Mouse (Mus musculus): ENCODE measurements at regions not wholly inside any gene's neighbourhood (a gene's known extent, or its start where the extent isn't known, plus 50 kb on each side); places are given as distances from the start of the nearest gene placed in this dataset.

- no peak overlapping the region for H3K9ac ChIP-seq (ENCODE audit: low read depth, low read length)
- peak overlapping the region; percentile 30; the same call in 1 of the 2 replicates for H3K27ac ChIP-seq (ENCODE audit: low read depth, low read length)
- DNase-seq (ENCODE audit: low spot score) (peak; percentile 50), ATAC-seq (ENCODE audit: low FRiP score) (peak; percentile 73)
- no peaks in the 10 kb centered on the region for H3K27me3 ChIP-seq (ENCODE audit: control insufficient read depth, insufficient read depth, low read length)
- no peaks in the 10 kb centered on the region for H3K4me1 ChIP-seq (replicated peaks; ENCODE audit: control insufficient read depth, insufficient read depth, low read length)
- 30% methylated on average over 3 of the region's 3 CpGs for WGBS
- H3K4me2 ChIP-seq (replicated peaks; ENCODE audit: low read depth, low read length), result no peak overlapping the region
- H3K36me3 ChIP-seq (ENCODE audit: control insufficient read depth, insufficient read depth, low read length), result no peaks in the 10 kb centered on the region
- H3K4me3 ChIP-seq (ENCODE audit: low read depth, low read length), result no peak overlapping the region
- no peaks in the 10 kb centered on the region for H3K9me3 ChIP-seq (ENCODE audit: control insufficient read depth, low read length)
Measured at GRCm38 (mm10) chr12:26734558-26734897, 265.5 kb downstream of the Cmpk2 start.

GRCm38 (mm10) chr12:26733822-26734557 is 265.0 kb downstream of the Cmpk2 start:
- H3K9me3 ChIP-seq (ENCODE audit: control insufficient read depth, low read length), result no peaks in the 10 kb centered on the region
- no peak overlapping the region for H3K4me2 ChIP-seq (replicated peaks; ENCODE audit: low read depth, low read length)
- no peak overlapping the region for H3K9ac ChIP-seq (ENCODE audit: low read depth, low read length)
- H3K4me1 ChIP-seq (replicated peaks; ENCODE audit: control insufficient read depth, insufficient read depth, low read length), result no peaks in the 10 kb centered on the region
- DNase-seq (ENCODE audit: low spot score) (peak; percentile 71), ATAC-seq (ENCODE audit: low FRiP score) (peak; percentile 78)
- no peak overlapping the region for H3K4me3 ChIP-seq (ENCODE audit: low read depth, low read length)
- H3K27ac ChIP-seq (ENCODE audit: low read depth, low read length), result 0 out of 2 replicates have a peak overlapping the region, but pooled peaks have one; percentile 30
- H3K27me3 ChIP-seq (ENCODE audit: control insufficient read depth, insufficient read depth, low read length), result no peaks in the 10 kb centered on the region
- no peaks in the 10 kb centered on the region for H3K36me3 ChIP-seq (ENCODE audit: control insufficient read depth, insufficient read depth, low read length)
- 33% methylated on average over 4 of the region's 4 CpGs for WGBS

GRCm38 (mm10) chr12:26723399-26723798 is 254.4 kb downstream of the Cmpk2 start:
- Histone ChIP-seq H3K9ac (ENCODE audit: low read depth, low read length) (no peak overlapping the region), H3K4me2 (replicated peaks; ENCODE audit: low read depth, low read length) (no peak overlapping the region), H3K27me3 (ENCODE audit: control insufficient read depth, insufficient read depth, low read length) (no peaks in the 10 kb centered on the region), H3K4me1 (replicated peaks; ENCODE audit: control insufficient read depth, insufficient read depth, low read length) (no peaks in the 10 kb centered on the region), H3K9me3 (ENCODE audit: control insufficient read depth, low read length) (no peaks in the 10 kb centered on the region), H3K4me3 (ENCODE audit: low read depth, low read length) (no peak overlapping the region), H3K36me3 (ENCODE audit: control insufficient read depth, insufficient read depth, low read length) (no peaks in the 10 kb centered on the region), H3K27ac (ENCODE audit: low read depth, low read length) (no peak overlapping the region)
- no peak for DNase-seq (ENCODE audit: low spot score)
- 61% methylated on average over 1 of the region's 1 CpGs for WGBS
- no peak for ATAC-seq (ENCODE audit: low FRiP score)

GRCm38 (mm10) chr12:26698838-26699237 is 229.8 kb downstream of the Cmpk2 start:
- Histone ChIP-seq H3K27ac (ENCODE audit: low read depth, low read length) (no peak overlapping the region), H3K36me3 (ENCODE audit: control insufficient read depth, insufficient read depth, low read length) (no peaks in the 10 kb centered on the region), H3K4me3 (ENCODE audit: low read depth, low read length) (no peak overlapping the region), H3K27me3 (ENCODE audit: control insufficient read depth, insufficient read depth, low read length) (no peaks in the 10 kb centered on the region), H3K4me2 (replicated peaks; ENCODE audit: low read depth, low read length) (no peak overlapping the region), H3K9me3 (ENCODE audit: control insufficient read depth, low read length) (no peaks in the 10 kb centered on the region), H3K4me1 (replicated peaks; ENCODE audit: control insufficient read depth, insufficient read depth, low read length) (no peaks in the 10 kb centered on the region), H3K9ac (ENCODE audit: low read depth, low read length) (no peak overlapping the region)
- WGBS, result 85% methylated on average over 1 of the region's 1 CpGs
- DNase-seq (ENCODE audit: low spot score) (no peak), ATAC-seq (ENCODE audit: low FRiP score) (no peak)

GRCm38 (mm10) chr12:26688048-26688447 is 219.0 kb downstream of the Cmpk2 start:
- Histone ChIP-seq H3K36me3 (ENCODE audit: control insufficient read depth, insufficient read depth, low read length) (no peaks in the 10 kb centered on the region), H3K4me3 (ENCODE audit: low read depth, low read length) (no peak overlapping the region), H3K9me3 (ENCODE audit: control insufficient read depth, low read length) (no peaks in the 10 kb centered on the region), H3K27ac (ENCODE audit: low read depth, low read length) (no peak overlapping the region), H3K27me3 (ENCODE audit: control insufficient read depth, insufficient read depth, low read length) (no peaks in the 10 kb centered on the region), H3K4me1 (replicated peaks; ENCODE audit: control insufficient read depth, insufficient read depth, low read length) (no peaks in the 10 kb centered on the region), H3K9ac (ENCODE audit: low read depth, low read length) (no peak overlapping the region), H3K4me2 (replicated peaks; ENCODE audit: low read depth, low read length) (no peak overlapping the region)
- DNase-seq (ENCODE audit: low spot score) (no peak), ATAC-seq (ENCODE audit: low FRiP score) (no peak)
- WGBS, result 93% methylated on average over 4 of the region's 4 CpGs

GRCm38 (mm10) chr12:26680568-26680947 is 211.6 kb downstream of the Cmpk2 start:
- no peak overlapping the region for H3K4me2 ChIP-seq (replicated peaks; ENCODE audit: low read depth, low read length)
- ATAC-seq (ENCODE audit: low FRiP score) (peak; percentile 14; the same call in 1 of the 2 replicates), DNase-seq (ENCODE audit: low spot score) (peak; percentile 8)
- H3K9ac ChIP-seq (ENCODE audit: low read depth, low read length), result no peak overlapping the region
- no peaks in the 10 kb centered on the region for H3K27me3 ChIP-seq (ENCODE audit: control insufficient read depth, insufficient read depth, low read length)
- 81% methylated on average over 3 of the region's 3 CpGs for WGBS
- H3K4me3 ChIP-seq (ENCODE audit: low read depth, low read length), result no peak overlapping the region
- H3K9me3 ChIP-seq (ENCODE audit: control insufficient read depth, low read length), result no peaks in the 10 kb centered on the region
- H3K36me3 ChIP-seq (ENCODE audit: control insufficient read depth, insufficient read depth, low read length), result no peaks in the 10 kb centered on the region
- H3K27ac ChIP-seq (ENCODE audit: low read depth, low read length), result peak overlapping the region; percentile 81
- no peaks in the 10 kb centered on the region for H3K4me1 ChIP-seq (replicated peaks; ENCODE audit: control insufficient read depth, insufficient read depth, low read length)

GRCm38 (mm10) chr12:26679887-26680567 is 211.0 kb downstream of the Cmpk2 start:
- DNase-seq (ENCODE audit: low spot score) (peak; percentile 21), ATAC-seq (ENCODE audit: low FRiP score) (peak; percentile 53; the same call in 1 of the 2 replicates)
- Histone ChIP-seq H3K27me3 (ENCODE audit: control insufficient read depth, insufficient read depth, low read length) (no peaks in the 10 kb centered on the region), H3K4me3 (ENCODE audit: low read depth, low read length) (no peak overlapping the region), H3K4me2 (replicated peaks; ENCODE audit: low read depth, low read length) (no peak overlapping the region), H3K36me3 (ENCODE audit: control insufficient read depth, insufficient read depth, low read length) (no peaks in the 10 kb centered on the region), H3K9me3 (ENCODE audit: control insufficient read depth, low read length) (no peaks in the 10 kb centered on the region), H3K4me1 (replicated peaks; ENCODE audit: control insufficient read depth, insufficient read depth, low read length) (no peaks in the 10 kb centered on the region), H3K27ac (ENCODE audit: low read depth, low read length) (peak overlapping the region; percentile 81), H3K9ac (ENCODE audit: low read depth, low read length) (no peak overlapping the region)
- 55% methylated on average over 9 of the region's 9 CpGs for WGBS

- Histone ChIP-seq H3K4me2 (replicated peaks; ENCODE audit: low read depth, low read length) (no peak overlapping the region), H3K9me3 (ENCODE audit: control insufficient read depth, low read length) (no peaks in the 10 kb centered on the region), H3K4me3 (ENCODE audit: low read depth, low read length) (no peak overlapping the region), H3K27me3 (ENCODE audit: control insufficient read depth, insufficient read depth, low read length) (no peaks in the 10 kb centered on the region), H3K9ac (ENCODE audit: low read depth, low read length) (no peak overlapping the region), H3K27ac (ENCODE audit: low read depth, low read length) (no peak overlapping the region), H3K36me3 (ENCODE audit: control insufficient read depth, insufficient read depth, low read length) (no peaks in the 10 kb centered on the region), H3K4me1 (replicated peaks; ENCODE audit: control insufficient read depth, insufficient read depth, low read length) (no peaks in the 10 kb centered on the region)
- WGBS, result 88% methylated on average over 4 of the region's 4 CpGs
- no peak for DNase-seq (ENCODE audit: low spot score)
- no peak for ATAC-seq (ENCODE audit: low FRiP score)
Measured at GRCm38 (mm10) chr12:26665466-26665865, 196.5 kb downstream of the Cmpk2 start.

GRCm38 (mm10) chr12:26654251-26654650 is 185.2 kb downstream of the Cmpk2 start:
- ATAC-seq (ENCODE audit: low FRiP score) (no peak), DNase-seq (ENCODE audit: low spot score) (no peak)
- Histone ChIP-seq H3K9me3 (ENCODE audit: control insufficient read depth, low read length) (no peaks in the 10 kb centered on the region), H3K4me2 (replicated peaks; ENCODE audit: low read depth, low read length) (no peak overlapping the region), H3K27ac (ENCODE audit: low read depth, low read length) (no peak overlapping the region), H3K9ac (ENCODE audit: low read depth, low read length) (no peak overlapping the region), H3K27me3 (ENCODE audit: control insufficient read depth, insufficient read depth, low read length) (no peaks in the 10 kb centered on the region), H3K36me3 (ENCODE audit: control insufficient read depth, insufficient read depth, low read length) (no peaks in the 10 kb centered on the region), H3K4me3 (ENCODE audit: low read depth, low read length) (no peak overlapping the region), H3K4me1 (replicated peaks; ENCODE audit: control insufficient read depth, insufficient read depth, low read length) (no peaks in the 10 kb centered on the region)
- WGBS, result 83% methylated on average over 2 of the region's 2 CpGs

Measured in hindbrain, embryonic 11.5 days (tissue).